Mouse (Mus musculus) 3T3-L1 (cell line): ENCODE measurements around the gene Gm5134.
"Not testable (repeated sequence)": the region's sequence is repeated elsewhere in the genome, so short reads cannot be mapped to it uniquely, and the experiment has no call there.

Source experiments
- DNase-seq: peaks from one replicate; pipeline ENCODE4 v3.0.0-alpha.2; 2015; ENCODE audit warnings: low read depth, low spot score

Gm5134 gene

DNA sequence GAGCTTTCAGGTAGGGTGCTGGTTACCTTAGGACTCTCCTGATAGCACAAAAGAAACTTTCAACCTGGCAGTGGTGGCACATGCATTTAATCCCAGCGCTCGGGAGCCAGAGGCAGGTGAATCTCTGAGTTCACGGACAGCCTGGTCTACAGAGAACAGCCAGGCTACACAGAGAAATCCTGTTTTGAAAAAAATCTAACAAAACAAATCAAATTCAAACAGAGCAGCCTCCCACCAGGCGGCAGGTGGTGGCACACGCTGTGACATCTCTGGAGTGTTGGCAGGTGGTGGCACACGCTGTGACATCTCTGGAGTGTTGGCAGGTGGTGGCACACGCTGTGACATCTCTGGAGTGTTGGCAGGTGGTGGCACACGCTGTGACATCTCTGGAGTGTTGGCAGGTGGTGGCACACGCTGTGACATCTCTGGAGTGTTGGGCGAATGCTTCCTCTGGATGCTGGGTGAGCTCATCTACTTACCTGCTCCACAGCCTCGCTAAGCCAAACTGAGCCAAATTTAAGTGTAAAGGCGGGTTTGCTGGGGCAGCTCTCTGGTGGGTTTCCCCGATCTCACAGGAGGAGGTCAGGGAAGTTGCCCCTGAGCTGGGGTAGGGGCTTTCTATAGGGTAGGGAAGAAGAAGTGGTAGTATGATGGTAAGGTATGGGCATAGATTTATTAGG lies 40.4 kb downstream of the Gm5134 start:
- not testable (repeated sequence) for DNase-seq

DNA sequence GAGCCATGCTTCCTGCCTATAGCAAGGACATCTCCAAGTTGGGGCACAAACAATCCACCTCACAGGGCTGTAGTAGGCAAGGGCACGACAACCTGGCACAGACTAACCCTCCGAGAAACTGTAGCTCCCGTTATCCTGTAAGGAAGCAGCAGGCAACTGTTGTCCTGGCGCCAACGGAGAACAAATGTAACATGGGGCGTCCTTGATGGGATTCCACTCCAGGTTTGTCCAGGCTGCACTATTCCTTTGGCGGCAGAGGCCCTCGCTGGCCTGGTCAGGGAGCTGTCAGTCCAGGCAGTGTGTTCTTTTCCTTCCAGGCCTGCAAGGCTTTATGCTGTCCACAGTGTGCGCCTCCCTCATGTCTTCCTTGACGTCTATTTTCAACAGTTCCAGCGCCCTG lies 41.1 kb downstream of the Gm5134 start:
- no peak for DNase-seq

GRCm38 (mm10) chr10:75996315-75996714 lies 42.0 kb downstream of the Gm5134 start:
- no peak for DNase-seq

- no peak for DNase-seq
Observed at GRCm38 (mm10) chr10:76001160-76001559, 46.8 kb downstream of the Gm5134 start.

DNA sequence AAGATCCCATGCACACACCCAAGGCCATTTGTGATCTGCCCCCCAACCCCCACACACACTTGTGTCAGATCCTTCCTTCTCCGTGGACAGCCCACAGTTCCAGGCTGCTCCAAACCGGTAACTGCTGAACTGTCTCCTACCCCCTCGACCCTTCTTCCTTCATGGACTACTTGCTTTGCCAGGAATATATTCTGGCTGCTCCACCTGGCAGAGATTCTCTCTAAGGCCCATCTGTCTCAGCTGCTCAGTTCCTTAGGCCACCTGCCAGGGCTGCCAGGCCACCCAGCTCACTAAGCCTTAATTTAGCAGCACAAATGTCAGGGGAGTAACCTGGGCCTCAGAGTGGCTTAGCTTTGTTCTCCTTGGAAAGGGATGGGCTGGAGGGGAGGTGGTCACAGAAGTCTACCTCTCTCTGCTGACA lies 47.8 kb downstream of the Gm5134 start:
- no peak for DNase-seq

GRCm38 (mm10) chr10:76002615-76003014 lies 48.3 kb downstream of the Gm5134 start:
- DNase-seq: no peak

DNA sequence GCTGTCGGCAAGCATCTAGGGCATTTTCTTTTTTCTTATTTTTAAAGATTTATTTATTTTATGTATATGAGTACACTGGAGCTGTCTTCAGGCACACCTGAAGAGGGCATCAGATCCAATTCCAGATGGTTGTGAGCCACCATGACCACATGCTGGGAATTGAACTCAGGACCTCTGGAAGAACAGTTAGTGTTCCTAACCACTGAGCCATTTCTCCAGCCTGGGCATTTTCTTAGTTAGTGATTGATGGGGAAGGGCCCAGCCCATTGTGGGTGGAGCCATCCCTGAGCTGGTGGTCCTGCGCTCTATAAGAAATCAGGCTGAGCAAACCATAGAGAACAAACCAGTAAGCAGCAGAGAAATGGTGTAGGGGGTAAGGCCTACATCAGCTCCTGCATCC lies 48.9 kb downstream of the Gm5134 start:
- no peak for DNase-seq

DNA sequence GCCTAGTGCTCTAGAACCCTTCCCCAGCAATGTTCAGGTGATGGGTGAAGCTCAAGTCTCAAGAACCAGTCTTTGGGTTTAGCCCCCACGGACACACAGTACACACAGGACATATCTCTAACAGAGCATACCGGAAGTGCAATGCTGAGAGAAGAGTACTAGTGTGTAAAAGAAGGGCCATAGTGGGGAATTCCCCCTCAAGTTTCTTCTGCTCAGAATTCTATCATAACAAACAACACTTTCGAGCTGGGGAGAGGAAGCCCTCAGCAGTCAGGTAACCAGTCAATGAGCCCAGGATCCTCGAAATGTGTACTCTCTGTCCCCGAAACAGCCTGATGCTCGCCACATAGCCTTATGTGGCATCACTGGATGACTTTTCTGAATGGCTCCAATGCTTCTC lies 52.1 kb downstream of the Gm5134 start:
- no peak for DNase-seq

DNA sequence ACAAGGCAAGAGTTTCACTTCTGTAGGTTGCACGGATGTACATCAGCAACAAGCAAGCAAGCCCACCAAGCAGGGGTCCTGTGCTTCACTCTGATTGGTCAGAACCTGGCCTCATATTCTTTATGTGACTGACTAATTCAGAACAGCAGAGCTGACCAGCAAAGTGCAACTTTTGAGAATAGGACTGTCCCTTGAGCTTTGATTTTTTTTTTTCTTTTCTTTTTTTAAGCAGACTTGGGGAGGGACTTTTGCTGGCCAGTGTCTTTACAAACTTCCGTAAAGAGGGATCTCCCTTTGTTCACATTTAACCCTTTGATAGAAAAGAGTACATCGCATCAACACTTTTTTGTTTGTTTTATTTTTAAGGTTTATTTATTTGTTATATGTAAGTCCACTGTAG lies 55.5 kb downstream of the Gm5134 start:
- no peak for DNase-seq

- DNase-seq: no peak
Observed at GRCm38 (mm10) chr10:76012922-76013321, 58.6 kb downstream of the Gm5134 start.

DNA sequence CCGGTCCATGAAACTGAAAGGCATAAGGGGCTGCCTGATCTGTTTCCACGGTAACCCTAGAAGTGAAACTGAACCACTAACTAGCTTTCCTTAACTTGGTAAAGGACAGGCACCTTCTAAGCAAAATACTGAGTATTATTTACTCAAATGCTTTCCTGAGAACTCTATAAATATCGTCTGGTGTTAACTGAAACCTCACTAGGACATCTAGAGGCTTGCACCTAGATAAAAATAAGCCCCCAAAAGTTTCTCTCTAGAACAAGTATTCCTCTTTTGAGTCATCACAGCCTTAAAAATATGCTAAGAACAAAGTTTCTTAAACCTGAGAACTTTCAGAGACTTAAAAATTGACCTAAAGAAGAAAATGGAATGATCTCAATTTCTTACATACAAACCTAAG lies 62.6 kb downstream of the Gm5134 start:
- no peak for DNase-seq

GRCm38 (mm10) chr10:76021728-76022127 lies 67.4 kb downstream of the Gm5134 start:
- DNase-seq: no peak

DNA sequence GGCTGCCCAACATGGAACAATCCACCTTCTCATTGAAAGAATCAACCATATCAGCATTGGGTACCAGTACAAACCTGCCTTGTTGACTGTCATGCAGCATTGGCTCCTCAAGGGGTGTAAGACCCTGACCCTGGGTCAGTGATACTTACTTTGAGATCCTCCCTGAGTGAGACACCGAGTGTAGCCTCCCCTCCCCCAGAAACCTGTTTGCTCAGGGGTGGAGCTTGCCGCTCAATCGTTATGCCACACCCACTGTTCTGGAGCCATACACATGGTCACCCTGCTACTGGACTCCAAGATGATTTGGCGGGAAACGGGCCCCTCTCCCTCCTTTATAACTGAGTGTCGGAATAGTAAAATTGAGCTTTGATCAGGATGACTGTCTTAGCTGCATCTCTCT lies 69.6 kb downstream of the Gm5134 start:
- no peak for DNase-seq

- no peak for DNase-seq
Observed at GRCm38 (mm10) chr10:76025470-76026190, 71.3 kb downstream of the Gm5134 start.

- no peak for DNase-seq
Observed at GRCm38 (mm10) chr10:76027127-76028015, 73.1 kb downstream of the Gm5134 start.

- no peak for DNase-seq
Observed at GRCm38 (mm10) chr10:76028016-76028366, 73.7 kb downstream of the Gm5134 start.

DNA sequence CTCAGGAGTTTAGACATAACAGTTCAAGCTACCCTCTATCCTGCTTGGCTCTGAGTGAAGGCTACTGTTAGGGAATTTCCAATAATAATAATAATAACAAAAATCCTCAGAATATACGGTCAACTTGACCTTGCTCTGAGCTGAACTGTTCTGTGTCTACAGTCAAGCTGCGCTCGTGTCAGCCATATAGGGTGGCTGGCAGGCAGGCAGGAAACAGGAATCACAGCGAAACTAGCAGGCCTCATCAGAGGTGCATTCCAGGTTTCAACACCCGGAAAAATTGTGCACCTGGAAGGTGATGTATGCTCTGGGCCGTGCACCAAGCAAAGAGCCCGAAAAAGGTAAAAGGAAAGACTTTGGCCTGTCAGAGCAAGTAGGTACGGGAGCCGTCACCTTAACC lies 74.1 kb downstream of the Gm5134 start:
- no peak for DNase-seq

- DNase-seq: no peak
Observed at GRCm38 (mm10) chr10:76029276-76029675, 75.0 kb downstream of the Gm5134 start.

GRCm38 (mm10) chr10:76030496-76030895 lies 76.2 kb downstream of the Gm5134 start:
- DNase-seq: peak; percentile 17

DNA sequence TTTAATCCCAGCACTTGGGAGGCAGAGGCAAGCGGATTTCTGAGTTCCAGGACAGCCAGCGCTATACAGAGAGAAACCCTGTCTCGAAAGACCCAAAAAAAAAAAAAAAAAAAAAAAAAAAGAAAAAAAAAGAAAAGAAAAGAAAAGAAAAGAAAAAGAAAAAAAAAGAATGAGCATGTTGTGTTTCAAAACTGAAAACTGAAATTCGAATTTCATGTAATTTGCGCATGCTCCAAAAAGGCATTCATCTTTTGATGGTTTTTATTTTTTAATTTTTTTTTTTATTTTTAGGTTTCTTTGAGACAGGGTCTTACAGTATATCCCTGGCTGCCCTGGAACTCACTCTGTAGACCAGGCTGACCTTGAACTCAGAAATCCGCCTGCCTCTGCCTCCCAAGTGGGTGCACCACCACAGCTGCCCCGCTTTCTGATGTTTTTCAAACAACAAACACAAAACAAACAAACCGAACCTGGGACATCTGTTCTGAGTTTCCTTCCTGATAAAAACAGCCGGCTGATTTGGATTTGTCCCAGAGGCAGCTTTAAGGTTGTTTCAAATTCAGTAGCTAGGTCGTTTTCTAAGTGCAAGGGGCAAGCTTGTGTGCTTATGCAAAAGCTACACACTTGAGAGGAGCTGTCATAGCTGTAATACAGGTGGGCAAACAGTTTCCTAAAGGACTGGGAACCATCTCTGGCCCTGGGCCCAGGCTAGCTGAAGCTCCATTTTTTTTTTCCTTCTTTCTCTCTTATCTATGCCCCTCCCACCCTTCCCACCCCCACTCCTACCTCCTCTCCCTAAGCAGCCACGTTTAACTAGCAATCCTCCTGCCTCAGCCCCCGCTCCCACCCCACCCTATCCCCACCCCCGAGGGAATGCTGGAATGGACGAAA lies 77.4 kb downstream of the Gm5134 start:
- DNase-seq: no peak

GRCm38 (mm10) chr10:76032402-76033118 lies 78.2 kb downstream of the Gm5134 start, which contains the start of gene Zfp280b:
Zfp280b (plus strand) TSS chr10:76032650.
- peak; percentile 95 for DNase-seq
